Mouse (Mus musculus) kidney, postnatal 36 days (tissue): Measurements from ENCODE around the gene Prdm16.

Source experiments
- DNase-seq, 2 experiments: peaks; one replicate each; pipeline ENCODE4 v3.0.0; 2021 to 2022; ENCODE audit warnings: mixed read lengths in 2 of 2

The Prdm16 gene

GRCm38 (mm10) chr4:154511767-154512166, 124.9 kb downstream of the Prdm16 start:
- no peak for DNase-seq

GRCm38 (mm10) chr4:154506774-154507435, 129.8 kb downstream of the Prdm16 start:
- no peak for DNase-seq

- peak; percentile 40 to 53 for DNase-seq
These were observed 131.4 kb downstream of the Prdm16 start for GRCm38 (mm10) chr4:154505313-154505712.

GRCm38 (mm10) chr4:154503260-154503829, 133.3 kb downstream of the Prdm16 start:
- DNase-seq = no peak

GRCm38 (mm10) chr4:154502403-154503000, 134.2 kb downstream of the Prdm16 start:
- DNase-seq = no peak

- DNase-seq = no peak
These were observed 136.0 kb downstream of the Prdm16 start for GRCm38 (mm10) chr4:154500695-154501094.

- peak; percentile 79 to 86 for DNase-seq
These were observed 136.8 kb downstream of the Prdm16 start for GRCm38 (mm10) chr4:154499701-154500523.

- DNase-seq = peak; percentile 44 to 57
These were observed 139.1 kb downstream of the Prdm16 start for GRCm38 (mm10) chr4:154497423-154498175.

- peak; percentile 99 for DNase-seq
These were observed 139.7 kb downstream of the Prdm16 start for GRCm38 (mm10) chr4:154496991-154497390.

- DNase-seq = no peak
These were observed 140.2 kb downstream of the Prdm16 start for GRCm38 (mm10) chr4:154496522-154496921.

GRCm38 (mm10) chr4:154493996-154494395, 142.7 kb downstream of the Prdm16 start:
- DNase-seq = peak in 1 of 2 experiments; percentile 46

GRCm38 (mm10) chr4:154492714-154493121, 144.0 kb downstream of the Prdm16 start:
- DNase-seq = no peak

GRCm38 (mm10) chr4:154492268-154492667, 144.4 kb downstream of the Prdm16 start:
- DNase-seq = no peak

GRCm38 (mm10) chr4:154488031-154488430, 148.6 kb downstream of the Prdm16 start:
- DNase-seq = no peak

GRCm38 (mm10) chr4:154482695-154483094, 154.0 kb downstream of the Prdm16 start:
- DNase-seq = no peak

- no peak for DNase-seq
These were observed 154.7 kb downstream of the Prdm16 start for GRCm38 (mm10) chr4:154481771-154482637.

- no peak for DNase-seq
These were observed 156.0 kb downstream of the Prdm16 start for GRCm38 (mm10) chr4:154480544-154481260.

- DNase-seq = peak; percentile 30
These were observed 156.5 kb downstream of the Prdm16 start for GRCm38 (mm10) chr4:154480143-154480542.

GRCm38 (mm10) chr4:154478933-154479613, 157.6 kb downstream of the Prdm16 start:
- peak; percentile 30 to 38 for DNase-seq
